Mouse (Mus musculus): ENCODE data around the gene Stard5. TPM values are rescaled to one million over a fixed set of nuclear protein-coding genes. Genes with fewer than 3 reads are reported as not detected.

Gene Stard5
- polyA plus RNA-seq, 1 experiment from 2014 or later = 13.4 TPM

DNA sequence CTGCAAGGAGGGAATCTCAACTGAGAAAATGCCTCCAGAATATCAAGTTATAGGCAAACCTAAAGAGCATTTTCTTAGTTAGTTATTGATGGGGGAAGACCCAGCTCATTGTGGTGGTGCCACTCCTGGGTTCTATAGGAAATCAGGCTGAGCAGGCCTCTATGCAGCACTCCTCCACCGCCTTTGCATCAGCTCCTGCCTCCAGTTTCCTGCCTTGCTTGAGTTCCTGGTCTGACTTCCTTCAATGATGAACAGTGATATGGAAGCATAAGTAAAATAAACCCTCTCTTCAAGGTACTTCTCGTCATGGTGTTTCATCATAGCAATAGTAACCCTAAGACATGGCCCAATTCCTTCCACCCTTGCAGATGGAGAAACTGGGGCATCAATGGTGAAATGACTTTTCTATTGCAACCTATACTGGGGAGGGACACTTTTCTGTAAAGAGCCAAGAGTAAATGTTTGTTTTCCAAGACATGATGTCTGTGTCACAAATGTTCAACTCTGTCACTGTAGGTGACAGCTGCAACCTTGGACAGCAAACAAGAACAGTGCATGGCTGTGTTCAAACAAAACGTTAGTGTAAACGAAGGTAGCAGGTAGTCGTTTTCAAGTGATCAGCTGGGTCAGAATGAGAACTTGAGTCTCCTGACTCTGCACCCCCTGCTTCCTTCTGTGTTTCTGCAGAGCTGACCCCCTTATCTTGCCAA is 36.3 kb downstream of the Stard5 start:
- Histone ChIP-seq H3K4me1 (ENCODE audit: insufficient read depth, low read depth, low read length) (no peaks in the 10 kb centered on the region), H3K27ac (ENCODE audit: low read length) (no peak overlapping the region), H3K4me2 (replicated peaks; ENCODE audit: low read depth, low read length) (no peak overlapping the region), H3K36me3 (ENCODE audit: insufficient read depth, low read length) (no peaks in the 10 kb centered on the region), H3K9ac (replicated peaks; ENCODE audit: low read depth) (no peak overlapping the region), H3K4me3 (ENCODE audit: low read depth, low read length) (no peak overlapping the region), H3K9me3 (ENCODE audit: low read length) (no peaks in the 10 kb centered on the region), H3K27me3 (replicated peaks; ENCODE audit: insufficient read depth, low read length) (no peaks in the 10 kb centered on the region)
- ATAC-seq = no peak
- TF ChIP-seq CTCF (IDR thresholded peaks at IDR 0.05) = no peak
- TF ChIP-seq EP300 (IDR thresholded peaks at IDR 0.05) = no peak
- DNase-seq (ENCODE audit: low spot score) = no peak
- 68% methylated on average over 5 of the region's 5 CpGs for WGBS

GRCm38 (mm10) chr7:83668724-83669123 is 37.0 kb downstream of the Stard5 start:
- no peaks in the 10 kb centered on the region for H3K36me3 ChIP-seq (ENCODE audit: insufficient read depth, low read length)
- H3K9me3 ChIP-seq (ENCODE audit: low read length) = no peaks in the 10 kb centered on the region
- H3K4me2 ChIP-seq (replicated peaks; ENCODE audit: low read depth, low read length) = no peak overlapping the region
- H3K4me1 ChIP-seq (ENCODE audit: insufficient read depth, low read depth, low read length) = no peaks in the 10 kb centered on the region
- H3K4me3 ChIP-seq (ENCODE audit: low read depth, low read length) = no peak overlapping the region
- DNase-seq (ENCODE audit: low spot score) = peak; percentile 76
- H3K27ac ChIP-seq (ENCODE audit: low read length) = no peak overlapping the region
- peak; percentile 83 for TF ChIP-seq CTCF (IDR thresholded peaks at IDR 0.05)
- no peak for TF ChIP-seq EP300 (IDR thresholded peaks at IDR 0.05)
- H3K9ac ChIP-seq (replicated peaks; ENCODE audit: low read depth) = no peak overlapping the region
- no peaks in the 10 kb centered on the region for H3K27me3 ChIP-seq (replicated peaks; ENCODE audit: insufficient read depth, low read length)
- WGBS = 0% methylated on average over 1 of the region's 1 CpGs
- no peak for ATAC-seq

GRCm38 (mm10) chr7:83671573-83671972 is 39.8 kb downstream of the Stard5 start:
- TF ChIP-seq EP300 (IDR thresholded peaks at IDR 0.05) (no peak), CTCF (IDR thresholded peaks at IDR 0.05) (no peak)
- Histone ChIP-seq H3K9me3 (ENCODE audit: low read length) (no peaks in the 10 kb centered on the region), H3K4me1 (ENCODE audit: insufficient read depth, low read depth, low read length) (no peaks in the 10 kb centered on the region), H3K4me2 (replicated peaks; ENCODE audit: low read depth, low read length) (no peak overlapping the region), H3K4me3 (ENCODE audit: low read depth, low read length) (no peak overlapping the region), H3K9ac (replicated peaks; ENCODE audit: low read depth) (no peak overlapping the region), H3K27me3 (replicated peaks; ENCODE audit: insufficient read depth, low read length) (no peaks in the 10 kb centered on the region), H3K27ac (ENCODE audit: low read length) (no peak overlapping the region), H3K36me3 (ENCODE audit: insufficient read depth, low read length) (no peaks in the 10 kb centered on the region)
- ATAC-seq (no peak), DNase-seq (ENCODE audit: low spot score) (no peak)
- whole genome bisulfite sequencing = 87% methylated on average over 6 of the region's 6 CpGs

- no peak overlapping the region for H3K27ac ChIP-seq (ENCODE audit: low read length)
- TF ChIP-seq EP300 (IDR thresholded peaks at IDR 0.05) (no peak), CTCF (IDR thresholded peaks at IDR 0.05) (peak; percentile 75)
- H3K36me3 ChIP-seq (ENCODE audit: insufficient read depth, low read length) = no peaks in the 10 kb centered on the region
- H3K4me3 ChIP-seq (ENCODE audit: low read depth, low read length) = no peak overlapping the region
- DNase-seq (ENCODE audit: low spot score) = peak; percentile 45
- no peak overlapping the region for H3K9ac ChIP-seq (replicated peaks; ENCODE audit: low read depth)
- no peaks in the 10 kb centered on the region for H3K9me3 ChIP-seq (ENCODE audit: low read length)
- no peaks in the 10 kb centered on the region for H3K27me3 ChIP-seq (replicated peaks; ENCODE audit: insufficient read depth, low read length)
- no peak for ATAC-seq
- WGBS = 26% methylated on average over 5 of the region's 5 CpGs
- no peaks in the 10 kb centered on the region for H3K4me1 ChIP-seq (ENCODE audit: insufficient read depth, low read depth, low read length)
- no peak overlapping the region for H3K4me2 ChIP-seq (replicated peaks; ENCODE audit: low read depth, low read length)
These were observed 43.9 kb downstream of the Stard5 start for GRCm38 (mm10) chr7:83675545-83676254.

DNA sequence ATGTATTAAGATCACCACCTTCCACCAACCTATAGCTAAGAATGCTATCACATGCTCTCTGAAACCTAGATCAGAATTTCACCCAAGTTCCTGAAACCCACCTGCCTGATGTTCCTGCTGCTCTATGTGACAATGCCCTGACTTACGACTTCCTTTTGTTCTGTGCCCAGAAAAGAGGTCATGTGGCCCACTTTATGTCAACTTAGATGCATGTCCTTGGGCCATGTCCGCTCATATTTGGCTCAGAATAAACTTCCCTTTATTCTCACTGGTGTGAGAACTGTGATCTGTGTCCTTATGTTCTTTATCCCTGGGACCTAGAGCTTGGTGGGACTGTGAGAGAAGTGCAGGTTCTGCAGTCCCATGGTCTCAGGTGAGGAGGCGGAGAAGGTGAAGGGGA is 45.5 kb downstream of the Stard5 start:
- no peak overlapping the region for H3K4me2 ChIP-seq (replicated peaks; ENCODE audit: low read depth, low read length)
- 56% methylated on average over 3 of the region's 3 CpGs for WGBS
- no peaks in the 10 kb centered on the region for H3K27me3 ChIP-seq (replicated peaks; ENCODE audit: insufficient read depth, low read length)
- H3K4me1 ChIP-seq (ENCODE audit: insufficient read depth, low read depth, low read length) = no peaks in the 10 kb centered on the region
- ATAC-seq = no peak
- no peak for TF ChIP-seq CTCF (IDR thresholded peaks at IDR 0.05)
- no peak for TF ChIP-seq EP300 (IDR thresholded peaks at IDR 0.05)
- no peak for DNase-seq (ENCODE audit: low spot score)
- H3K4me3 ChIP-seq (ENCODE audit: low read depth, low read length) = no peak overlapping the region
- H3K9ac ChIP-seq (replicated peaks; ENCODE audit: low read depth) = no peak overlapping the region
- no peaks in the 10 kb centered on the region for H3K36me3 ChIP-seq (ENCODE audit: insufficient read depth, low read length)
- H3K27ac ChIP-seq (ENCODE audit: low read length) = no peak overlapping the region
- no peaks in the 10 kb centered on the region for H3K9me3 ChIP-seq (ENCODE audit: low read length)

GRCm38 (mm10) chr7:83678506-83678905 is 46.7 kb downstream of the Stard5 start:
- H3K27me3 ChIP-seq (replicated peaks; ENCODE audit: insufficient read depth, low read length) = no peaks in the 10 kb centered on the region
- H3K4me1 ChIP-seq (ENCODE audit: insufficient read depth, low read depth, low read length) = no peaks in the 10 kb centered on the region
- H3K36me3 ChIP-seq (ENCODE audit: insufficient read depth, low read length) = no peaks in the 10 kb centered on the region
- TF ChIP-seq CTCF (IDR thresholded peaks at IDR 0.05) = no peak
- no peak for TF ChIP-seq EP300 (IDR thresholded peaks at IDR 0.05)
- 94% methylated on average over 4 of the region's 4 CpGs for WGBS
- H3K9ac ChIP-seq (replicated peaks; ENCODE audit: low read depth) = no peak overlapping the region
- H3K4me3 ChIP-seq (ENCODE audit: low read depth, low read length) = no peak overlapping the region
- no peak overlapping the region for H3K27ac ChIP-seq (ENCODE audit: low read length)
- no peak for ATAC-seq
- no peak overlapping the region for H3K4me2 ChIP-seq (replicated peaks; ENCODE audit: low read depth, low read length)
- no peak for DNase-seq (ENCODE audit: low spot score)
- no peaks in the 10 kb centered on the region for H3K9me3 ChIP-seq (ENCODE audit: low read length)

Data from lung, postnatal 0 days (tissue).